Mouse (Mus musculus) thymus, postnatal 4 days (tissue): ENCODE measurements around the gene Zfp87.
A peak's percentile ranks its signal among the peaks of the same experiment; 100 is the strongest.

Source experiments
- DNase-seq: peaks from one replicate; pipeline ENCODE4 v3.0.0; 2021

The Zfp87 gene

DNA sequence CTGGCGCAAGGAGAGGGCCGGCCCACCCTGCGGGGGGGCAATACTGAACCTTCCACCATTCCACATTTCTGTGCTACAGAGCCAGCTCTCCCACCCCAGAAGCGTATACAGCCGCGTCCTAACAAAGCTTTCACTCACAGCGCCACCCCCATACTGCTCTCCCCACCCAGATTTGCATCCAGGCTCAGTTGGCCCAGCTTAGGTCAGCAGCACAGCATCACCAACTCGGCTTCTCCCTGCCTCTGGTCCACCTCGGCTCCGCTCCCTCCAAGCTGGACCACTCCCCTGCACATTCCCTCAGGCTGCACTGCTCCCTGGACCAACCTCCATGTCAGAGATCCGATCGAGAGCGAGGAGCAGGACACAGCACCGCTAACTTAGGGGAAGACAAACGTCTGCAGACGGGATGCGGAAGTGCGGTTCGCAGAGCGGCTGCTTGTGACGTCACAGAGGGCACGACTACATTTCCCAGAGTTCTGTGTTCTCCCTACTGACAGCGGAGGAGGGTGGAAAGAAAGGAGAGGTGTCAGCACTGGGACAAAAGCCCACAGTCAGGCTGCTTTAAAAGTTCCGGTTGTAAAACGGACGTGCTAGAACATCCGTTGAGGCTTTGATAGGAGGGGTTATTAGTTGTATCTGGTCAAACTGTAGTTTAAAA lies at the start of gene Zfp87, which contains the start of gene Gm26965:
Gene Zfp87, minus strand, starts transcription at position 425 of the 658 bp plus-strand sequence.
Gene Gm26965, minus strand, starts transcription at position 399 of the 658 bp plus-strand sequence.
- DNase-seq, result peak; percentile 91

DNA sequence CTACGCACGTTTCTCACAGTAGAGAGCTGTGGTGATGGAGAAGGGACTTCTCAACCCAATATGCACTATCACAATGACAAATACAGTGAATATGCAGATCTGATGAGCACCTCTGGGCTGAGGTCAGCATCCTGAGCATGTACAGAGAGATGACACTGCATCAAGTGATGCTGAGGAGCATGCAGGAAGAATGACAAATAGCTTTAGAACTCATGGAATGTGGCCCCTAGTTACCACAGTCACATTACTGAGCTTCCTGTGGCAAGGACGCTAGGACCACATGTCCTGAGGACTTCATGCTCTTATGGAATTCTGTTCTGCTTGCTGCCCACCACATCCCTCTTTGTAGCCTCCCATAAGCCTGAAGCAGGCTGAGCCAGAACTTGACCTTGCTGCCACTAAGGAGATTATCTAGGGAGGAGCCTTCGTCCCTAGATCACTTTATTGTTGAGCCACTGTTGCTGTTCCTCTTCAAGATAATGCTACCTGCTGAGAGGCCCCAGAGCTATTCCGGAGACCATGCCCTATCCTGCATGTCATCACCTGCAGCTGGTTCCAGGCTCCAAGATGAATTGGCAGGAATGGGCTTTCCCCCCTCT lies 46.7 kb upstream of the Zfp87 start:
- no peak for DNase-seq

DNA sequence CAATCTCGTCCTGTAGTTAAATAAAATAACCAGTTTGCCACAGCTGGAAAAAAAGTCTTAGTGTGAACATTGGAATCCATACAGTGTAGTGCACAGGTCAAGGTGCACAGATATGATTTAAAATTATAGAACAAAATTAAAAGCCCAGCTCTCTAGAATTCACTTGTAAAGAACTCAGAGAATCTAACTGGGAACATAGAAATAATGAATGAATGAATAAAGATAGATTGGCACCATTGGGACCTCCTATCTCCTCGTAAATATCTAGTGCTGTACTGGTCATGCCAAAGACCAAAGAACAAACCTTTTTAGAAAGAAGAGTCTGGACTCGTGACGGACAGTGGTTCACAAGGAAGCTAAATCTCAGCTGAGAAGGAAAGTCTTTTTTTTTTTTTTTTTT lies 27.8 kb upstream of the Zfp87 start, which contains the start of gene Zfp748:
Gene Zfp748, minus strand, starts transcription at position 101 of the 400 bp plus-strand sequence.
- DNase-seq, result no peak

DNA sequence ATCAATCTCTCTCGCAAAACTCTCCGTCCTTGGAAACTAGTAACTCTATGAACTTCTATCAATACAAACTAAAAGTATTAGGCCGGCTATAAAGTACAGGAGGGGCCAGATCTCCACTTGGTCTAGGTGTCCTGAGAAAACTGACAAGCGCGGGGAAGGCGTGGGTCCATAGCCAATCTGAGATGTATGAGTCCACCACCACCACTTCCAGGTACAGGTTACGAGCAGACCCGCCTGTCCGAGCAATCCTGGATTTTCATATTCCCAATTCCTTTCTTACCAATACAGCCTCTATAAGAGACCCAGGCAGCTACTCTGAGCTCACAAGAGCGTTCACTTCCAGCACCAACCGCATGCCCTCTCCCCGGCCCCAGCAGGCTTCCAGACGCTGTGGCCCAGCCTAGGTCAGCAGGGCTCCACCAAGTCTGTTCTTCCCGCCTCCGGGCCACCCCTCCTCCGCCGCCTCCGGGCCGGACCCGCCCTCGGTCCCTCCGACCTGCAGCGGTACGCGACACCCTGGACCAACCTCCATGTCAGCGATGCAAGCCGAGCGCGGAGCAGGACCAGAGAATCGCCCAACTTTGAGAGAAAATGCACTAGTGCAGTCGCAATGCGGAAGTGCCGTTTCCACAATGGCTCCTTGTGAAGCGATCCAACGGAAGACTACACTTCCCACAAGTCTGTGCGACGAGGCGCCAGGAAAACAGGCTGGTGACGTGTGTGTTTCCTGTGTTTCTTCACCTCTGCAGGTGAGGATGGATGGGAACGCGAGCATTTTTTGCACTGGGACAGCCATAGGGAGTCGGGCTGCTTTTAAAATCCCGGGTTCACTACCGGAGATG lies 26.7 kb upstream of the Zfp87 start:
- DNase-seq, result peak; percentile 86

DNA sequence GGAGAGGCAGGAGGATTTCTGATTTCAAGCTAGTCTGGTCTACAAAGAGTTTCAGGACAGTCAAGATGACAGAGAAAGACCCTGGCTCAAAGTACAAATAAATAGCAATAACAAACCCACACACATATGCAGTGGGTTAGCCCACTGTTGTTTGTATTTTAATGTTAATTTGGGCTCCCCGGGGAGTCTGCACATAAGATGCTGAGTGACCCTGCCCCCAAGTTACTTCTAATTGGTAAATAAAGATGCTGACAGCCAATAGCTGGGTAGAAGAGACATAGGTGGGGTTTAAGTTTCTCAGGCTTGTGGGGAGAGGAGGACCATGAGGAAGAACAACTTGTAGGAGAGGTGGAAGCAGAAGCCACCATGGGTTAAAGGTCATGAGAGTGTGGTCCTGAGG lies 20.0 kb upstream of the Zfp87 start:
- no peak for DNase-seq

DNA sequence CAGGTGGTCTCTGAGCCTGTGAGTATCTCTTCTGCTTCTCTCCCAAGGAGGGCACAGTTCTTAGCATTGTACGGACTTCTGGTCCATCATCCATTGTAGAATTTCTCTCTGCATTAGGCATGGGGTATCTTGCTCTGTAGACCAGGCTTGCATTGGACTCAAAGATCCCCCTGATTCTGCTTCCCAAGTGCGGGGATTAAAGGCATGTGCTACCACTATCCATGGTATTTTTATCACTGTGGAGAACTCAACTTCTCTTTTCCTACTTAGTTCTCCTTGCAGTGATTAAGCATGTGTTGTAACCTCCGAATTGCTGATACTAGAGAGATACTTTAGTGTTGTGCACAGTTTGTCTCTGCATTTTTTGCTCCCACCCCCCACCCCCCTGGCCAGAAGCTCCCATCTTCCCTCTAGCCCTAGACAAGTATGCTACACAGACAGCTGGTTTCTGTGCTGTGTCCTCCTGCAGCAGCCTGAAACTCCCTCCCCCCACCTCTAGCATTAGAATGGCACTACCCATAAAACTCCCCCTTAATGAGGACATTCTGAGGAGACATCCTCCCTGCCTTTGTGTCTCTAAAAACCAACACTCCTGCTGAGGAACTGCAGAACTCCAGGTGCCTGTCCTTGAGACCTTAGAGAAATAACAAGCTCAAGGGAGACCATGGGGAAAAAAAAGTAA lies 1.2 kb upstream of the Zfp87 start:
- DNase-seq, result no peak

DNA sequence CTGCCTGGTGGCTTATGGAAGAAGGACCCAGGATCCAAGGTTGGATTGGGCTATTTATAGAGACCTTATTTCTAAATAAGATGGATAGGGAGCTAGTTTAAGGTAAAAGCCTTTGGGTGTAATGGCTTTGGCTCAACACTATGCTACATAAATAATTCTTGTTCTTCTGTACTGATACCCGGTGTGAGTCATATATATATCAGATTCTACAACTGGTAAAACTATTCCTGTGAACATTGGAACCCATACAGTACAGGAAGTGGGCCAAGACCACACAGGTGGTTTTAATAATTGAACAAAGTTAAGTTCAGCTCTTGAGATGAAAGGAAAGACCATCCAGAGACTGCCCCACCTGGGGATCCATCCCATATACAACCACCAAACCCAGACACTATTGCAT lies 25.1 kb downstream of the Zfp87 start:
- no peak for DNase-seq

DNA sequence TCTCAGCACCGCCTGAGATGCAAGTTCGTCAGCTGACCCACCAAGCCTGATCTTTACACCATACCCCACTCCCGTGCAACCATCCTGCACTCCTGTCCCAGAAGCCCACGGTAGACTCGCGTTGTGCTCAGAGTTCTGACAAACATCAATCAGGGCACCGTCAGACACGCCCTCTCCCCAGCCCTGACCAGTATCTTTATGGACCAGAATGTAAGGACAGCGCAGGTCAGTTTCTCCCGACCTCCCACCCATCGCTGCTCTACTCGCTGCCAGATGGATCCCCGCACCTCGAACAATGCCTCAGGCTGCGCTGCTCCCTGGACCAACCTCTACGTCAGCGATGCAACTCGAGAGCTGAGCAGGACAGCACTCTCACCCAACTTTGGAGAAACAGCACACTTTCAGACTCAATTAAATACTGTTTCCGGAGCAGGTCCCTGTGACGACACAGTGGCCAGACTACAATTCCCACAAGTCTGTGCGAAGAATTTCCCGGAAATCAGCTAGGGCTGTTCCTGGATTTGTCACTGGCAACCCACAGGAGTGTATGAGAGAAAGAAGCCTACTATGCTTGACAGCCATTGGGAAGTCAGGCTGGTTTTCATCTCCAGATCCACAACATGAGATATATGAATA lies 25.8 kb downstream of the Zfp87 start, which contains the start of gene Zfp58:
Gene Zfp58, minus strand, starts transcription at position 472 of the 636 bp plus-strand sequence.
- DNase-seq, result peak; percentile 81

DNA sequence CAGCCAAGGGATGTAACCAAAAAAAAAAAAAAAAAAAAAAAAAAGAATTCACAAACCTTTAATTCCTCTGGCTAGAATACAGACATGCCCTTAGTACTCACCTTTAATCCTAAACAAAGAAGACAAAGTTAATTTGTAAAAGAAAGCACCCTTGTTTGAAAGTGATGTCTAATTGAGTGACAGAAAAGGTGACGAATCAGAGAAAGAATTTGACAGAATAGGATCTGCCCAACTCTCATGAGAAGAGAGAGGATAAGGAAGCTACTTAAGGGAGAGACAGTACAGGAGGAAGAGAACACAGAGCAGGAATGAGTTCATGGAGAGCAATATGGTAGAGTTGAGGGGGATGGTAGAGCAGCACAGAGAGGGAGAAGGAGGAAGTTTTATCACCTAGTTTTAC lies 30.3 kb downstream of the Zfp87 start:
- DNase-seq, result no peak

DNA sequence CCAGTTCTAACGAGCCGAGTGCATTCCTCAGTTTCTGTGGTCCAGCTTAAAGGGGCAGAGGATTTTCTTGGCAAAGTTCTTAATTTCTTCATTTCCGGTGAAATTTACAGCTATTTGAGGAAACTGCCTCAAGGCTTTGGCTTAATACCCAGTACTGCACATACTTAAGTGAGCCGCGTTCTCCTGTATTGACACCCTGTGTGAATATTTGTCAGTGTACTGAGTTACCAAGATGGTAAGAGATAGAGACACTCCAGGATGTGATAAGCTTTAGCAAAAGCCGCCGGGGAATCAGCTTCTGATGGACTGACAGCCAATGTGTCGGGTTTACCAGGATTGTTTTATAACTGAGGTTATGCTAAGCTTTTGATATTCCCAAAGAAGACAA lies 41.6 kb downstream of the Zfp87 start:
- peak; percentile 14 for DNase-seq

DNA sequence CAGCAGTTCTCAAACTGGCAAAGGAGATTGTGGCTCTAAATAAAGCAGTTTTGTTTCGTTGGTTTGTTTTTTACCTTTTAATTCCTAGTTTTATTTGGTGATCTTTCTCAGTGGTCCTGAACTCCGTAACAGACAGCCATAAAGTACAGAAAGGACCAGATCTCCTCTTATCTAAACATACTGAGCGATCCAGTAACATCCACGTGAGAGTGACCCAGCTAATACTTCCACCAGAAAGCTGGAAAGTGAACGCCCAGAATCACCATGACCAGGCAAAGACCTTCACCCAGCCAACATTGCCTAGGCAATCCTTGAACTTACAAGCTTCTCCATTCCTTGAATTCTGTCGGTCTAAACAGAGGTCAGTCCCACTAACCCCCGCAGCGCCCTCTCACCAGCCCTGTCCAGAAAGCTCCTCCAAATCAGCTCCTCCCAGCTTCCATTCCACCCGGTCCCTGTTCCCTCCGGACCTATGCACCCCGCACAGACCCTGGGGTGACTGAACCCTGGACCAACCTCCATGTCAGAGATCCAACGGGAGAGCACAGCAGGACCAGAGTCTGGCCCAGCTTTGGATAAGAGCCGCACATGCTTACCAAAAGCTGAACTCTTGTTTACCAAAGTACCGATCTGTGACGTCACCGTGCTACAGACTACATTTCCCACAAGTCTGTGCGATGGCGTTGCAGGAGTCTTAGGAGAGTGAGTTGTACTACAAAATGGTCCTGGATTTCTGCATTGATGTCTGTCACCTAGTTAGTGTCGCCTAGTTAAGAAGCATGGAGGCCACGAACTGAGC lies 42.2 kb downstream of the Zfp87 start, which contains the start of gene Zfp874b:
Gene Zfp874b, minus strand, starts transcription at position 634 of the 799 bp plus-strand sequence.
- DNase-seq, result peak; percentile 88

DNA sequence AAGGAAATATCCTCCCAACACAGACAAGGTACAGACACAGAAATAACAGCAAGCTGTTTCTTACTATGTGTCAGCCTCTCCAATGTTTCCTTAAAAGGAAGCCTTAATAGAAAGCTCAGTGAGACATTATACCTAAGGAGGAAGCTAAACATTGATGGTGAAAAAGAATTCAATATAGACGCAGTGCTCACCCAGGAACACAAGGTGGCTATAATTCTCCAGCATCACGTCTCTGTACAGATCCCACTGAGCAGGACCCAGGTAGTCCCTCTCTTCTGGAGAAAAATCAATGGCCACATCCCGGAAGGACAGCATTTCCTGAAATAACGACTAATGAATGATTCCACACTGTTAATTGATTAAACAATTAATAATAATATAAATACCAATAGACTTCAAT lies 44.4 kb downstream of the Zfp87 start:
- DNase-seq, result no peak

DNA sequence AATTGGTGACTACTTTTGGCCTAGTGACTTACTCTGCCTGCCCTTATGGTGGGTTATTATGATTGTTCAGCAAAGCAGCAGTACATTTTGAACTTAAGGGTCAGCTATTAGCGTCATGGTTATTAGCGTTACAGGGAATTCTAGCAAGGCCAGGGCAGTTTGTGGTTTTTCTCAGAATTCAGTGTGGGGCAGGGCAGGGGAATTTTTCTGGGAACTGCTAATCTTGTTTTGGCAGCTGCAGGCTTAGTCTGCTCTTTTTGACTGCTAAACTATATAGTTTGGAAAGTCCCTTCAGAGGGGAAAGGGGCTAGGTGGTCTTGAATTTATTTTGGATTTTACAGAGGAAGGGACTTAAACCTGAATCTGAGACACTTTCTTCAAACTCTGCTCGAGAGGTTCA lies 56.7 kb downstream of the Zfp87 start:
- DNase-seq, result no peak
